Mouse (Mus musculus): ENCODE results near the gene Cit. TPM values are rescaled to one million over a fixed set of nuclear protein-coding genes. Genes with fewer than 3 reads are reported as not detected.
A peak's percentile ranks its signal among the peaks of the same experiment; 100 is the strongest.

Gene Cit
- polyA plus RNA-seq, 1 experiment from 2014 or later = 16.8 TPM

DNA sequence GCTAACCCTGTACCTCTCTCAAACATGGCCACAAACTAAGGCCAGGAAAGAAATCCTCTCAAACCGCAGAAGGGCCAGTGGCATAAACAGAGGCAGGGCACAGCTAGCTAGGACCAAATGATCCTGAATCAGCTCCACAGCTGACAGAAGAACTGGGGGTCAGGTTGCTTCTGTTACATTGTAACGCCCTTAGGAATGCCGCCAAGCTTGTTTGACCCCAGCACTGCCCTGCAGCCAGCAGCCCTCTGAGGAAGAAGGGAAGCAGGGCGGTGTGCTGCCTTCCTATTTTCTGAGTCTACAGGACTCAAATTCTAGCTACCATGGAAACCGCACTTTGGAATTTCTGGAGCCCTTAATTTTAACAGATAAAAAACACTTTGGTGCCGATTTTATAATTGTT lies 13.6 kb downstream of the Cit start:
- 65% methylated on average over 6 of the region's 6 CpGs for WGBS
- DNase-seq (ENCODE audit: low spot score) (peak; percentile 50), ATAC-seq (ENCODE audit: low read depth) (peak; percentile 50; the same call in 1 of the 2 replicates)
- Histone ChIP-seq H3K27me3 (replicated peaks; ENCODE audit: control insufficient read depth, insufficient read depth, low read length) (no peaks in the 10 kb centered on the region), H3K27ac (replicated peaks; ENCODE audit: low read depth, low read length) (no peak overlapping the region), H3K4me2 (ENCODE audit: low read depth, low read length) (no peak overlapping the region), H3K9me3 (ENCODE audit: control insufficient read depth, low read length) (no peaks in the 10 kb centered on the region), H3K9ac (ENCODE audit: low read depth, low read length) (no peak overlapping the region), H3K36me3 (ENCODE audit: control insufficient read depth, insufficient read depth, low read length) (peaks cover 20% of the 10 kb centered on the region; the same call in 1 of the 2 replicates), H3K4me1 (ENCODE audit: control insufficient read depth, insufficient read depth, low read length) (no peaks in the 10 kb centered on the region), H3K4me3 (ENCODE audit: low read depth, low read length) (no peak overlapping the region)

GRCm38 (mm10) chr5:115859461-115859860 lies 14.4 kb downstream of the Cit start:
- H3K4me1 ChIP-seq (ENCODE audit: control insufficient read depth, insufficient read depth, low read length) = no peaks in the 10 kb centered on the region
- no peak overlapping the region for H3K9ac ChIP-seq (ENCODE audit: low read depth, low read length)
- no peak overlapping the region for H3K4me3 ChIP-seq (ENCODE audit: low read depth, low read length)
- 86% methylated on average over 9 of the region's 9 CpGs for WGBS
- no peak for ATAC-seq (ENCODE audit: low read depth)
- no peaks in the 10 kb centered on the region for H3K9me3 ChIP-seq (ENCODE audit: control insufficient read depth, low read length)
- no peak overlapping the region for H3K27ac ChIP-seq (replicated peaks; ENCODE audit: low read depth, low read length)
- H3K36me3 ChIP-seq (ENCODE audit: control insufficient read depth, insufficient read depth, low read length) = peaks cover 24% of the 10 kb centered on the region; the same call in 1 of the 2 replicates
- H3K27me3 ChIP-seq (replicated peaks; ENCODE audit: control insufficient read depth, insufficient read depth, low read length) = no peaks in the 10 kb centered on the region
- no peak for DNase-seq (ENCODE audit: low spot score)
- no peak overlapping the region for H3K4me2 ChIP-seq (ENCODE audit: low read depth, low read length)

DNA sequence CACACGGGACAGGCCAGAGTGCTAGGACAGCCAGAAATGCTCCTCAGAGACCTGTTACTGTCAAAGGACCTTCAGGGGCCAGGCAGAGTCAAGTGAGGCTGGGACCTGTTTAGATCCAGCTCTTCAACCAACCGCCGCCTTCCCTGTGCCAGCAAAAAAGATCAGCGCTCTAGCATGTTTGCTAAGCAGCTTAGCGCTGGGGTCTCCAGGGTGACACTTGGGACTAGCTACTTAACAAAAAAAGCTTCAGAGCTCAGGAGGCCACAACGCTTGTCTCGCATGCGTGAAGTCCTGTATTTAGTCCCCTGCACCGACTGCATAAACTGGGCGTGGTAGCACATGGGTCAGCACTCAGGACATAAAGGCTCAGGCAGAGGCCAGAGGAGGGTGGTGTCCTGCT lies 16.9 kb downstream of the Cit start:
- Histone ChIP-seq H3K9me3 (ENCODE audit: control insufficient read depth, low read length) (no peaks in the 10 kb centered on the region), H3K4me1 (ENCODE audit: control insufficient read depth, insufficient read depth, low read length) (no peaks in the 10 kb centered on the region), H3K4me3 (ENCODE audit: low read depth, low read length) (no peak overlapping the region), H3K36me3 (ENCODE audit: control insufficient read depth, insufficient read depth, low read length) (peaks cover 25% of the 10 kb centered on the region; the same call in 1 of the 2 replicates), H3K9ac (ENCODE audit: low read depth, low read length) (no peak overlapping the region), H3K4me2 (ENCODE audit: low read depth, low read length) (no peak overlapping the region), H3K27me3 (replicated peaks; ENCODE audit: control insufficient read depth, insufficient read depth, low read length) (no peaks in the 10 kb centered on the region), H3K27ac (replicated peaks; ENCODE audit: low read depth, low read length) (no peak overlapping the region)
- DNase-seq (ENCODE audit: low spot score) (no peak), ATAC-seq (ENCODE audit: low read depth) (no peak)
- whole genome bisulfite sequencing = 93% methylated on average over 10 of the region's 10 CpGs

DNA sequence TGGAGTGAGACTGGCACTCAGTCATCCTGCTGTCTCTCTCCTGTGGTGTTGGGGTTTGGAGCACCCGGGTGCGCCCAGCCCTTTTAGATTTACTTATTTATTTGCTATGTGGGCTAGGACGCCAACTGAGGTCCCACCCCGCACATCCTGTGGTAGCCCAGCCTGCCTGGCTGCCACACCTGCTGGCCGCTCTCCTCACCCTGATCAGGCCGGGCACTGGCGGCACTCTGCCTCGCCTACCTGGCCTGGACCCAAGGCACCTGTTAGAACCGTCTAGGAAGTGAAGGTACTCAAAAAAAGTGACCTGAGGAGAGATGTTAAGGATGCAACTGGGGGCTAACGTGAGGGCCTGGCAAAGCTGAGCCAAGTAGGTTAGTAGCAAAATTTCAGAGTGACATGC lies 17.4 kb downstream of the Cit start:
- 98% methylated on average over 10 of the region's 10 CpGs for WGBS
- H3K36me3 ChIP-seq (ENCODE audit: control insufficient read depth, insufficient read depth, low read length) = peaks cover 25% of the 10 kb centered on the region; the same call in 1 of the 2 replicates
- H3K27me3 ChIP-seq (replicated peaks; ENCODE audit: control insufficient read depth, insufficient read depth, low read length) = no peaks in the 10 kb centered on the region
- H3K9me3 ChIP-seq (ENCODE audit: control insufficient read depth, low read length) = no peaks in the 10 kb centered on the region
- no peak overlapping the region for H3K9ac ChIP-seq (ENCODE audit: low read depth, low read length)
- no peak overlapping the region for H3K27ac ChIP-seq (replicated peaks; ENCODE audit: low read depth, low read length)
- no peak for DNase-seq (ENCODE audit: low spot score)
- H3K4me1 ChIP-seq (ENCODE audit: control insufficient read depth, insufficient read depth, low read length) = no peaks in the 10 kb centered on the region
- no peak overlapping the region for H3K4me3 ChIP-seq (ENCODE audit: low read depth, low read length)
- no peak for ATAC-seq (ENCODE audit: low read depth)
- no peak overlapping the region for H3K4me2 ChIP-seq (ENCODE audit: low read depth, low read length)

- ATAC-seq (ENCODE audit: low read depth) = no peak
- H3K9ac ChIP-seq (ENCODE audit: low read depth, low read length) = no peak overlapping the region
- no peak overlapping the region for H3K4me2 ChIP-seq (ENCODE audit: low read depth, low read length)
- H3K4me3 ChIP-seq (ENCODE audit: low read depth, low read length) = no peak overlapping the region
- WGBS = 63% methylated on average over 11 of the region's 11 CpGs
- no peak for DNase-seq (ENCODE audit: low spot score)
- no peaks in the 10 kb centered on the region for H3K9me3 ChIP-seq (ENCODE audit: control insufficient read depth, low read length)
- peaks cover 25% of the 10 kb centered on the region; the same call in 1 of the 2 replicates for H3K36me3 ChIP-seq (ENCODE audit: control insufficient read depth, insufficient read depth, low read length)
- no peaks in the 10 kb centered on the region for H3K27me3 ChIP-seq (replicated peaks; ENCODE audit: control insufficient read depth, insufficient read depth, low read length)
- no peak overlapping the region for H3K27ac ChIP-seq (replicated peaks; ENCODE audit: low read depth, low read length)
- H3K4me1 ChIP-seq (ENCODE audit: control insufficient read depth, insufficient read depth, low read length) = no peaks in the 10 kb centered on the region
Observed at GRCm38 (mm10) chr5:115866296-115866695, 21.2 kb downstream of the Cit start.

DNA sequence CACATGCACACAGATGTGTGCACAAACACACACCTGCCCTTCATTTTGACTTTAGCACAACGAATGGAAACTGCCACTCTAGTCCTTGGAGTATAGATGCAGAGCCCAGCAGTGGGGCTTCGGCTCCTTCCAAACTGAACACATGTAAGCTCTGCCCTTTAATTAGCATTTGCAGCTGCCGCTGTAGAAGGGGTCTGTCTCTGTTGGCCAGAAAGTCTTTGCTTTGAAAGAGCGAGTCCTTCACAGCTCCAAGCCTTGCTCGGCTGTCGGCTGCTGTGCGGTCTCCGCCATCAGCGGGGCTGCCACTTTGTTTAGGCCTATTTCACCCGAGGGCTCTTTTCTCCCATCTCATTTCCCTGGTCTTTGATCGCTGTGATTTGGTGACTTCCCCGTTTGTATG lies 23.5 kb downstream of the Cit start:
- Histone ChIP-seq H3K27ac (replicated peaks; ENCODE audit: low read depth, low read length) (no peak overlapping the region), H3K4me3 (ENCODE audit: low read depth, low read length) (no peak overlapping the region), H3K9me3 (ENCODE audit: control insufficient read depth, low read length) (no peaks in the 10 kb centered on the region), H3K27me3 (replicated peaks; ENCODE audit: control insufficient read depth, insufficient read depth, low read length) (no peaks in the 10 kb centered on the region), H3K4me1 (ENCODE audit: control insufficient read depth, insufficient read depth, low read length) (no peaks in the 10 kb centered on the region), H3K36me3 (ENCODE audit: control insufficient read depth, insufficient read depth, low read length) (0 out of 2 replicates have a peak, but pooled peaks cover 17% of the 10 kb centered on the region), H3K9ac (ENCODE audit: low read depth, low read length) (no peak overlapping the region), H3K4me2 (ENCODE audit: low read depth, low read length) (no peak overlapping the region)
- 83% methylated on average over 12 of the region's 12 CpGs for WGBS
- DNase-seq (ENCODE audit: low spot score) (no peak), ATAC-seq (ENCODE audit: low read depth) (no peak)

DNA sequence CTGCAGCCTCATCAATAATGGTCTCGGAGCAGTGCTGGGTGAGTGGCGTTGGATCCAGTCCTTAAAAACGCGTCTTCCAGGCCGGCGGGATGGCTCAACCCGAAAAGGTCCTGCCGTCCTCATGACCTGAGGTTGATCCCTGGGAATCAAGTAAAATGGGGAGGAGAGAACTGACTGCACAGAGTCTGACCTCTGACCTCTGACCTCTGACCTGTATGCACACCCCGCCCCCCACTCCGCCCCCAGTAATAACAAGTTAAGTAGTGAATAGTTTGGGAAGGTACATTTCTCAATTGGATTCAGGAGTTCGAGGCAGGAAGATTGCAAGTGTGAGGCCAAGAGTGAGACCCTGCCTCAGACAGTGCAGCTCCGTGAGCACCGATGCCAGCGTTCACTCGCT lies 24.1 kb downstream of the Cit start:
- Histone ChIP-seq H3K9ac (ENCODE audit: low read depth, low read length) (no peak overlapping the region), H3K36me3 (ENCODE audit: control insufficient read depth, insufficient read depth, low read length) (peaks cover 18% of the 10 kb centered on the region; the same call in 1 of the 2 replicates), H3K9me3 (ENCODE audit: control insufficient read depth, low read length) (no peaks in the 10 kb centered on the region), H3K4me3 (ENCODE audit: low read depth, low read length) (no peak overlapping the region), H3K27ac (replicated peaks; ENCODE audit: low read depth, low read length) (no peak overlapping the region), H3K27me3 (replicated peaks; ENCODE audit: control insufficient read depth, insufficient read depth, low read length) (no peaks in the 10 kb centered on the region), H3K4me1 (ENCODE audit: control insufficient read depth, insufficient read depth, low read length) (no peaks in the 10 kb centered on the region), H3K4me2 (ENCODE audit: low read depth, low read length) (no peak overlapping the region)
- no peak for DNase-seq (ENCODE audit: low spot score)
- 85% methylated on average over 15 of the region's 15 CpGs for WGBS
- no peak for ATAC-seq (ENCODE audit: low read depth)

GRCm38 (mm10) chr5:115871153-115871552 lies 26.1 kb downstream of the Cit start:
- Histone ChIP-seq H3K9ac (ENCODE audit: low read depth, low read length) (no peak overlapping the region), H3K4me1 (ENCODE audit: control insufficient read depth, insufficient read depth, low read length) (no peaks in the 10 kb centered on the region), H3K9me3 (ENCODE audit: control insufficient read depth, low read length) (no peaks in the 10 kb centered on the region), H3K4me2 (ENCODE audit: low read depth, low read length) (no peak overlapping the region), H3K4me3 (ENCODE audit: low read depth, low read length) (no peak overlapping the region), H3K27ac (replicated peaks; ENCODE audit: low read depth, low read length) (no peak overlapping the region), H3K27me3 (replicated peaks; ENCODE audit: control insufficient read depth, insufficient read depth, low read length) (no peaks in the 10 kb centered on the region), H3K36me3 (ENCODE audit: control insufficient read depth, insufficient read depth, low read length) (peaks cover 17% of the 10 kb centered on the region)
- ATAC-seq (ENCODE audit: low read depth) (no peak), DNase-seq (ENCODE audit: low spot score) (no peak)
- WGBS = 93% methylated on average over 10 of the region's 10 CpGs

- no peak for ATAC-seq (ENCODE audit: low read depth)
- Histone ChIP-seq H3K9ac (ENCODE audit: low read depth, low read length) (no peak overlapping the region), H3K4me2 (ENCODE audit: low read depth, low read length) (no peak overlapping the region), H3K36me3 (ENCODE audit: control insufficient read depth, insufficient read depth, low read length) (peaks cover 17% of the 10 kb centered on the region), H3K27ac (replicated peaks; ENCODE audit: low read depth, low read length) (no peak overlapping the region), H3K4me3 (ENCODE audit: low read depth, low read length) (no peak overlapping the region), H3K9me3 (ENCODE audit: control insufficient read depth, low read length) (no peaks in the 10 kb centered on the region), H3K4me1 (ENCODE audit: control insufficient read depth, insufficient read depth, low read length) (no peaks in the 10 kb centered on the region), H3K27me3 (replicated peaks; ENCODE audit: control insufficient read depth, insufficient read depth, low read length) (no peaks in the 10 kb centered on the region)
- no peak for DNase-seq (ENCODE audit: low spot score)
- 92% methylated on average over 11 of the region's 11 CpGs for WGBS
Observed at GRCm38 (mm10) chr5:115872106-115872505, 27.0 kb downstream of the Cit start.

Measured in embryonic facial prominence, embryonic 14.5 days (tissue).